Mouse (Mus musculus) stomach, postnatal 0 days (tissue): ENCODE data around the gene Vps33b.

Source experiments
- CTCF ChIP-seq: IDR thresholded peaks from 2 replicates; pipeline ENCODE4 v1.5.1; 2016; ENCODE audit warnings: antibody characterized with exemption, low read depth, mild to moderate bottlenecking, moderate library complexity
- EP300 ChIP-seq: optimal IDR thresholded peaks from 2 replicates; pipeline ENCODE3; 2016; ENCODE audit warnings: antibody characterized with exemption

- no peak for TF ChIP-seq CTCF
- TF ChIP-seq EP300, result no peak
These were observed 16.6 kb upstream of the Vps33b start for GRCm38 (mm10) chr7:80252886-80253285.
